Mouse (Mus musculus) lung, embryonic 16.5 days (tissue): Measurements from ENCODE around the gene Gm49393. TPM values are rescaled to one million over a fixed set of nuclear protein-coding genes. Genes with fewer than 3 reads are reported as not detected.
A peak's percentile ranks its signal among the peaks of the same experiment; 100 is the strongest.
"Not testable (repeated sequence)": the region's sequence is repeated elsewhere in the genome, so short reads cannot be mapped to it uniquely, and the experiment has no call there.

ENCODE experiments used
- ATAC-seq: fragments of 200-750 bp; cut with Nextera tagmentation; 2 replicates; pipeline ENCODE4 v1.8.0; 2017; ENCODE audit warnings: low read depth, mild to moderate bottlenecking, moderate library complexity
- H3K27ac ChIP-seq: fragments of 300-500 bp; sonication (generic); 2 replicates; pipeline ENCODE4 v1.5.1; 2014; ENCODE audit warnings: mild to moderate bottlenecking, control low read depth, low read length
- H3K27me3 ChIP-seq: fragments of 300-500 bp; sonication (generic); 2 replicates; pipeline ENCODE4 v1.6.1; 2014; ENCODE audit warnings: low read depth, low read length, mixed read lengths; ENCODE audit not compliant: control insufficient read depth, insufficient read depth
- H3K36me3 ChIP-seq: fragments of 300-500 bp; sonication (generic); 2 replicates; pipeline ENCODE4 v1.6.1; 2014; ENCODE audit warnings: low read length; ENCODE audit not compliant: control insufficient read depth, insufficient read depth
- H3K4me1 ChIP-seq: fragments of 300-500 bp; sonication (generic); replicated peaks from 2 replicates; pipeline ENCODE4 v1.6.1; 2014; ENCODE audit warnings: low read length, mixed read lengths; ENCODE audit not compliant: control insufficient read depth, insufficient read depth
- H3K4me2 ChIP-seq: fragments of 300-500 bp; sonication (generic); 2 replicates; pipeline ENCODE4 v1.6.1; 2014; ENCODE audit warnings: low read depth, low read length, control low read depth
- H3K4me3 ChIP-seq: fragments of 300-500 bp; sonication (generic); 2 replicates; pipeline ENCODE4 v1.5.1; 2014; ENCODE audit warnings: mild to moderate bottlenecking, low read length, control low read depth
- H3K9ac ChIP-seq: fragments of 300-500 bp; sonication (generic); 2 replicates; pipeline ENCODE4 v1.6.1; 2014; ENCODE audit warnings: low read length, control low read depth
- H3K9me3 ChIP-seq: fragments of 300-500 bp; sonication (generic); 2 replicates; pipeline ENCODE4 v1.6.1; 2016; ENCODE audit warnings: low read length; ENCODE audit not compliant: control insufficient read depth
- WGBS: fragments of 180-500 bp; shearing (Covaris S2); extraction: QIAGEN DNeasy Blood & Tissue Kit; methylation state at CpG from one replicate; pipeline ENCODE4 v1.1.7; 2014; 5-methylcytosine and 5-hydroxymethylcytosine counted together
- polyA plus RNA-seq: library from polyadenylated mRNA; unstranded; fragments of >200 nt; fragmentation: Nextera tagmentation; extraction: Ambion mirVana; gene quantifications from 2 replicates; pipeline ENCODE4 v1.2.1, GENCODE M21; 2015

Gene Gm49393
- polyA plus RNA-seq, result 0.55 TPM in 1 of 2 replicates, not detected in the other

DNA sequence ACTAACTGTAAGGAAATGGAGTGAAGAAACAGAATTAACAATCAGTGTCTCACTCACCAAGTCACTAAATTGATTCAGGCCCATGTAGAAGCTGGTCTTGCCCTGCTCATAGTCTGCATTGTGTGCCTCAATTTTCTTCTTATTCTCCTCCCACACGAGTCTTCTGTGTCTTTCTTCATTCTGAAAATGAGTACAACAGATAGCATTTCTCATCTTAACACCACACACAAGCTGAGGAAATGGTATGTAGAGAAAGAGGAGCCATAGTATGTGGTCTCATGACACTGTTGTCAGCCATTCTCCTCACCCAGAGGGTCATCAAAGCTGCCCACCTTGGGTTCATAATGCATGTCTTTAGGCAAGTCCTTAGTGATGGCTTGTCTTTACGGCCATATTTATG lies at the start of gene Gm49393:
Gene Gm49393, minus strand, starts transcription at position 101 of the 400 bp plus-strand sequence.
- not testable (repeated sequence) for H3K27ac ChIP-seq, H3K4me2 ChIP-seq, H3K36me3 ChIP-seq, H3K4me1 ChIP-seq, H3K27me3 ChIP-seq, H3K9ac ChIP-seq, ATAC-seq, H3K4me3 ChIP-seq, H3K9me3 ChIP-seq
- 64% methylated on average over 2 of the region's 2 CpGs for WGBS

DNA sequence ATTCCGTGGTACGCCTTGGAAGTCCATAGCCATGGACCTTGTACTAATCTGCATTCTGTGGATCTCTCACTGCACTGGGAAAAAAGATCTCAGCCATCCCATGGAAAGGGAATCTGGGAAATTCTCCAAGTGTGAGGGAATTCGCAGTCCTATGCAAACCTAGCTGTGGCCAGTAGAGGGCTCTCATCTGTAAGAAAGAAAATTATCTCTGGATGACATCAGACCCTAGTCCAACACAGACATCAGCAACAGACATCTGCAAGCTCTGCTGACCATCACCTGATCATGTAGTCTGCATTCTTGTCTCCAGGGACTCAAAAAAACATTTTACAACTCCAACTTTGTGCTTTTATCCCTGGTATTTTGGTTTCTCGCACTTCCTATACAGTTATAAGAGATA lies 36.9 kb upstream of the Gm49393 start:
- H3K9me3 ChIP-seq, H3K4me2 ChIP-seq, H3K4me1 ChIP-seq, H3K9ac ChIP-seq, H3K36me3 ChIP-seq, H3K27ac ChIP-seq, H3K4me3 ChIP-seq, H3K27me3 ChIP-seq, ATAC-seq: not testable (repeated sequence)
- 70% methylated on average over 4 of the region's 4 CpGs for WGBS

DNA sequence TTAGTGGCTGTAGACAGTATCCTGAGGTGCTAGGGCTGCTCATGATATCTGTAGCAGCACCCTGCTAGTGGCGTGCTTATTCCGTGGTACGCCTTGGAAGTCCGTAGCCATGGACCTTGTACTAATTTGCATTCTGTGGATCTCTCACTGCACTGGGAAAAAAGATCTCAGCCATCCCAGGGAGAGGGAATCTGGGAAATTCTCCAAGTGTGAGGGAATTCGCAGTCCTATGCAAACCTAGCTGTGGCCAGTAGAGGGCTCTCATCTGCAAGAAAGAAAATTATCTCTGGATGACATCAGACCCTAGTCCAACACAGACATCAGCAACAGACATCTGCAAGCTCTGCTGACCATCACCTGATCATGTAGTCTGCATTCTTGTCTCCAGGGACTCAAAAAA lies 28.6 kb upstream of the Gm49393 start:
- H3K36me3 ChIP-seq, H3K27ac ChIP-seq, H3K9me3 ChIP-seq, H3K9ac ChIP-seq, H3K4me3 ChIP-seq, H3K4me2 ChIP-seq, ATAC-seq, H3K4me1 ChIP-seq, H3K27me3 ChIP-seq: not testable (repeated sequence)
- WGBS, result 19% methylated on average over 5 of the region's 5 CpGs

DNA sequence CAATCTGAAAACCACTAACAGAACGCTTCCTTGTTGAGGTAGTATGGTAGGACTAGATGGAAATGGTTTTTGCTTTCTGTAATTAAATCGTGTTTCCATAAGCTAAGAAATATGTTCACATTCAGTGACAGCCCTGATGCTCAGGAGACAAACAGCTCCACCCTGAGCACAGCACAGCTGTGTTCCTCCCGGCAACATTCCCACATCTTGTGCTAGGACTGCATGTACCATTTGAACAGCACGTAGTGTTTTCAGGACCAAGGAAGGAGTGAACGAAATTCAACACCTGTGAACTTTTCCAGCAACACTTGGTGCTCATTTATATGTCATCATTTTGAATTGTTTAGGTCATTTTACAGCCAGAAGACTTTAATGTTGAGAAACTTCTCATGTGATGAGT lies 26.3 kb upstream of the Gm49393 start:
- Histone ChIP-seq H3K4me2 (no peak overlapping the region), H3K4me1 (no peaks in the 10 kb centered on the region), H3K27ac (no peak overlapping the region), H3K27me3 (no peaks in the 10 kb centered on the region), H3K4me3 (no peak overlapping the region), H3K9ac (no peak overlapping the region), H3K9me3 (peaks cover 2% of the 10 kb centered on the region; the same call in 1 of the 2 replicates), H3K36me3 (no peaks in the 10 kb centered on the region)
- WGBS, result 65% methylated on average over 5 of the region's 5 CpGs
- ATAC-seq, result no peak

DNA sequence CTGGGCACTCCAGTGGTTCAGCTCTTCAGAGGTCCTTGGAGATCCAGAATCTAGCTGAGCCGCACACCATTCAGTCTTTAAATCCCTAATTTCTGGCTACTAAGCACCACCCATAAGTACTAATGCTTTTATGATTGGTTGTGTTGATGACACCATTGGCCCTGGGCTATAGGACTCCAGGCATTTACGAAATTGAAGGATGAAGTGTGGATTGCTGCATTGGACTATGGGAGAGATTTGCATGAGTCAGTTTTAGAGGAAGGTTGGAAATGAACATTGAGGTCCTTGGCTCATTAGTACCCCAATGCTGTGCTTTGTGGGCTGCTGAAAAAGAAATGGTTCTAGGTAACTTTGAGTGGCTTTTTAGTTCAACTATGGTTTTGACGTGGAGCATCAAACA lies 6.5 kb upstream of the Gm49393 start, which contains the start of gene Tpbpa:
Gene Tpbpa, minus strand, starts transcription at position 101 of the 400 bp plus-strand sequence.
- not testable (repeated sequence) for H3K9ac ChIP-seq, H3K36me3 ChIP-seq, ATAC-seq, H3K4me2 ChIP-seq, H3K4me3 ChIP-seq, H3K9me3 ChIP-seq, H3K27me3 ChIP-seq, H3K27ac ChIP-seq, H3K4me1 ChIP-seq
- WGBS, result 66% methylated on average over 3 of the region's 3 CpGs

DNA sequence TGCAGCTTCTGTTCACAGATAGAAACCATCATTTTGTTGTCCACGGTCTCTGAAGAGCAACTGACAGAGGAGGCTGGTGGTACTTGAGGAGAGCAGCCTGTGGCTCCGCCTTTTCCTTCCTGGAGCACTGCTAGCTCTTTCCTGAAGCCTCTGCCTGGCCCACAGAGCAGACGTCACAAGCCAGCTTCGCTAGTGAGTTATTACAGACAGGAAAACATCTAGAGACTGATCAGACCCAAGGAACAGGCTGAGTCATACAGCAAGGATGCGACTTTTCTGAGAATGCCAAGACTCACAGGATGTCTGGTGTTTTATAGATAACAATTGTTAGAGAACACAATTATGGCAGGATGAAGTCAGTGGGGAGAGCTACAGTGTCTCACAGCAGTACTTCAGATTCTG lies 1.1 kb upstream of the Gm49393 start, which contains the start of the genes Gm49391 and Ctla2a:
Gene Gm49391, minus strand, starts transcription at position 72 of the 402 bp plus-strand sequence.
Gene Ctla2a, minus strand, starts transcription at position 126 of the 402 bp plus-strand sequence.
- Histone ChIP-seq H3K4me2 (no peak within 1 kb of the TSS), H3K9me3 (no peaks in the 10 kb centered on the region), H3K9ac (no peak within 1 kb of the TSS), H3K27me3 (no peaks in the 10 kb centered on the region), H3K36me3 (no peaks in the 10 kb centered on the region), H3K4me3 (no peak within 1 kb of the TSS), H3K27ac (peak within 1 kb of the TSS; percentile 53), H3K4me1 (no peaks in the 10 kb centered on the region)
- WGBS, result 51% methylated on average over 5 of the region's 5 CpGs
- peak; percentile 95 for ATAC-seq

DNA sequence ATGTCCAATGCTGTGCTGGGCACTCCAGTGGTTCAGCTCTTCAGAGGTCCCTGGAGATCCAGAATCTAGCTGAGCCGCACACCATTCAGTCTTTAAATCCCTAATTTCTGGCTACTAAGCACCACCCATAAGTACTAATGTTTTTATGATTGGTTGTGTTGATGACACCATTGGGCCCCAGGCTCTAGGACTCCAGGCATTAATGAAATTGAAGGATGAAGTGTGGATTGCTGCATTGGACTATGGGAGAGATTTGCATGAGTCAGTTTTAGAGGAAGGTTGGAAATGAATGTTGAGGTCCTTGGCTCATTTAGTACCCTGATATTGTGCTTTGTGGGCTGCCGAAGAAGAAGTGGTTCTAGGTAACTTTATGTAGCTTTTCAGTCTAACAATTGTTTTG lies 30.6 kb downstream of the Gm49393 start, which contains the start of gene Tpbpb:
Gene Tpbpb, minus strand, starts transcription at position 101 of the 400 bp plus-strand sequence.
- not testable (repeated sequence) for H3K4me1 ChIP-seq, H3K36me3 ChIP-seq, H3K27me3 ChIP-seq, H3K9me3 ChIP-seq, H3K9ac ChIP-seq, H3K27ac ChIP-seq, ATAC-seq, H3K4me2 ChIP-seq, H3K4me3 ChIP-seq
- 78% methylated on average over 2 of the region's 2 CpGs for WGBS

DNA sequence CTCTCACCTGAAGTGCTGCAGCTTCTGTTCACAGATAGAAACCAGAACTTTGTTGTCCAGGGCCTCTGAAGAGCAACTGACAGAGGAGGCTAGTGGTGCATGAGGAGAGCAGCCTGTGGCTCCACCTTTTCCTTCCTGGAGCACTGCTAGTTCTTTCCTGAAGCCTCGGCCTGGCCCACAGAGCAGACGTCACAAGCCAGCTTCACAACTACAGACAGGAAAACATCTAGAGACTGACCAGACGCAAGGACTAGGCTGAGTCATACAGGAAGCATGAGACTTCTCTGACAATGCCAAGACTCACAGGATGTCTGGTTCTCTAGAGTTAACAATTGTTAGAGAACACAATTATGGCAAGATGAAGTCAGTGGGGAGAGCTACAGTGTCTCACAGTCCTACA lies 38.1 kb downstream of the Gm49393 start, which contains the start of gene Ctla2b:
Gene Ctla2b, minus strand, starts transcription at position 120 of the 400 bp plus-strand sequence.
- Histone ChIP-seq H3K9ac (no peak within 1 kb of the TSS), H3K27me3 (no peaks in the 10 kb centered on the region), H3K4me3 (no peak within 1 kb of the TSS), H3K4me2 (no peak within 1 kb of the TSS), H3K36me3 (no peaks in the 10 kb centered on the region), H3K4me1 (no peaks in the 10 kb centered on the region), H3K9me3 (no peaks in the 10 kb centered on the region; the same call in 1 of the 2 replicates), H3K27ac (peak within 1 kb of the TSS; percentile 57)
- peak; percentile 92 for ATAC-seq
- 66% methylated on average over 3 of the region's 3 CpGs for WGBS

DNA sequence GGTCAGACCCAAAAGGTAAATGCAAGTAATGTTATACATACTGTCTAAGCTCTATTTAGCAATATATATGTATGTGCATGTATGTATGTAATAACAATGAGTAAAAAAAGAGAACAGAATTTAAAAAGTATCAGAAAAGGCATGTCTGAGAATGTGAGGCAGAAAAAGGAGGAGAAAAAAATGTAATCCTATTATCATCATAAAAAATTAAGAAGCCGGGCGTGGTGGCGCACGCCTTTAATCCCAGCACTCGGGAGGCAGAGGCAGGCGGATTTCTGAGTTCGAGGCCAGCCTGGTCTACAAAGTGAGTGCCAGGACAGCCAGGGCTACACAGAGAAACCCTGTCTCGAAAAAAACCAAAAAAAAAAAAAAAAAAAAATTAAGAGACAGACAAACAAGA lies 38.6 kb downstream of the Gm49393 start, which contains the start of gene Gm49392:
Gene Gm49392, minus strand, starts transcription at position 101 of the 400 bp plus-strand sequence.
- not testable (repeated sequence) for H3K4me3 ChIP-seq, H3K4me2 ChIP-seq, ATAC-seq, H3K36me3 ChIP-seq, H3K9me3 ChIP-seq, H3K9ac ChIP-seq, H3K27me3 ChIP-seq, H3K4me1 ChIP-seq
- 73% methylated on average over 8 of the region's 8 CpGs for WGBS
- H3K27ac ChIP-seq, result peak within 1 kb of the TSS; percentile 57
